Mouse (Mus musculus): Measurements from ENCODE around the gene Hoxa5.

Hoxa5 gene

DNA sequence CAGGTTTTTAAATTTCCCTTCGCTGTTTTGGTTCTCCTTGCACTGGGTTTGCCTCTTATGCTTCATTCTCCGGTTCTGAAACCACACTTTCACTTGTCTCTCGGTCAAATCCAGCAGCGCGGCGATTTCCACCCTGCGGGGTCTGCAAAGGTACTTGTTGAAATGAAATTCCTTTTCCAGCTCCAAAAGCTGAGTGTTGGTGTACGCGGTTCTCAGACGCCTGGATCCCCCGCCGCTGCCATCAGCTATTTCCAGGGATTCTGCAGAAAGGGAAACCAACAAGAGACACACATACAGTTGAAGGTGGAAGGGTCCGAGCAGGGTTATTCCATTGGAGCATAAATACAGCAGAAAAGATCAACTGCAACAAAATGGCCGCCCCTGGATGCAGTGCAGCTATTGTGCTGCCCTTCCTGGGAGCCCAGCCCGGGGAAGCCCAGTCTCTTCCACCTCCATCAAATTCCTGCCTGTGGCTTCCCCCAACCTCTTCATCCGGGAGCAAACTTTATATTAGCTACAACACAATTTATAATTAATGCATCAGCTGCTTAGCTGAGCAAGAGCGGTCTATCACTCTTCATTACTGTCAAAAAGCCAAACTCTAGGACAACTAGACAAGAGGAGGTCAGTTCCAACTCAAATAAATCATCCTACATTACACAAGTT is 40.9 kb downstream of the Hoxa5 start:
- DNase-seq (ENCODE audit: low spot score), result no peak

DNA sequence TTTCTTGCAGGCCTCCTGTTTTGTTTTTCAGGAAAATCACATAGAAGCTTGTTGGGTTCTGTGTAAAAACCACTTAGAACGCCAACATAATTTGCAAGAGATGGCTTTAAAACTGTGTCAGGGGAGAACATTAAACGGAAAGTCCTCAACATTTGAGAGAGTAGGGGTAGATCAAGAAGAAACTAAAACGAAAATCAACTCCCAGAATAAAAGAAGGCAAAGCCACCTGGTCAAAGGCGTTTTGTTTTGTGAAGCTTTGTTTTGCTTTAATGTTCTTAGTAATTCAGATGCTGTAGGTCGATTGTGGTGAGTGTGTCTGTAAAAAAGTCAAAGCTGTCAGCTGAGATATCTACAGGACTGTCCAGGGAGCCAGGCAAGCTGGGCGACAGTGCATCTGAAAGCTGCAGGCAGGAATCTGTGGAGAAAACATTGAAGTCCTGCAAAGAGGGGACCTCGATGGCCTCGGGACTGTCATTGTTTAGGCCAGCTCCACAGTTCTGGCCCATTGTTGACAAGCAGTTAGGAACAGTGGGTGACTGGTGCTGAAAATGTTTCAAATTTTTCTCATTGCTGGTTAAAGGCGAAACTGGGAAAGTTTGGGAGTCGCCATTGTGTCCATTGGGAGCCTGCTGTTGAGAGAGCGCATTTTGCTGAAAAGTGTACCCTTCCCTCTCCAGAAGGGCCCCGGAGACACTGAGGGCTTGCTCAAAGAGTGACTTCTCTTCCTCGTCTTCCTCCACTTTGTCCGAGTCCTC is 41.6 kb downstream of the Hoxa5 start:
- no peak for DNase-seq (ENCODE audit: low spot score)

DNA sequence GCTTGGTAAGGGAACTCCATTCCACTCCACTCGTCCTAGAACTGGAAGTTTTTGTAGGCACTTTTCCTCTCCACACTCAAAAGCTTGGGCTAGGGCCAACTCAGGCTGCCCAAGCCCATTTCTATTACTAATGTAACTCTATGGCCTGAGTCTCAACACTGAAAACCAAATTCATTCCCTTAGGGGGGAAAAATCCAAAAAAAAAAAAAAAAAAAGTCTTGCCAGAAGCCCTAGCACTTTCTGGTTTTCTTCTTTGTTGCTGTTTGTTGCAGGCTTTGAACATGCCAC is 42.4 kb downstream of the Hoxa5 start:
- no peak for DNase-seq (ENCODE audit: low spot score)

DNA sequence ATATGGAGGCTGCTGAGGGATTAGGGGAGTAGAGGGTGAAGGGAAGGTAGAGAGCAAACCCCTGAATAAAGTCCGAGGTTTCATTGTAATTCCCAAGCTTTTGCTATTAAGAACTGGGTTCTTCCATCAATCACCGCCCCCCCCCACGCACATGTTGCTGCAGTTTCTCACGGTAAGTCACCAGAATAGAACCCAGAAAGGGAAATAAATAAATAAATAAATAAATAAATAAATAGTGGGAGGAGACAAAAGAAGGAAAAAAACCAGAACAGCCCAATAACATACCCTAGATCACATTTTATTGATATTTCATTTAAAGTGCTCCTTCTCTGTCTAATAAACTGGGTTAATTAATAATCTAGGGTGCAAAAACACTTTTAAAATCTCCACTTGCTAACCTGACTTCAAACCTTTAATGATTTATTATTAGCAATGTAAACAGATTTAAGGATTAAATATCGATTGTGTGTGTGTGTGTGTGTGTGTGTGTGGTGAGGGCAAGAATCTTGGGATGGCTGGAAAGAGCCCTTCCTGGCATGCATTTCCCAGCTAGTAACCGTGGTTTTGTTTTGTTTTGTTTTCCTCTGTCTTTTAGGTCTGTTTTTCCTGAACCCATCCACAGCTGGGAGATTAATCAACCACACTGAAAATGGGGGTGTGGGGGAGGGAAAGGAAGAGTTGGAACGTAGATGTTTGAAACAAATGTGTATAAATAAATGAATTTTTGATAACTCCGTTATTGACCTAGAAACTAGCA is 42.9 kb downstream of the Hoxa5 start:
- no peak for DNase-seq (ENCODE audit: low spot score)

DNA sequence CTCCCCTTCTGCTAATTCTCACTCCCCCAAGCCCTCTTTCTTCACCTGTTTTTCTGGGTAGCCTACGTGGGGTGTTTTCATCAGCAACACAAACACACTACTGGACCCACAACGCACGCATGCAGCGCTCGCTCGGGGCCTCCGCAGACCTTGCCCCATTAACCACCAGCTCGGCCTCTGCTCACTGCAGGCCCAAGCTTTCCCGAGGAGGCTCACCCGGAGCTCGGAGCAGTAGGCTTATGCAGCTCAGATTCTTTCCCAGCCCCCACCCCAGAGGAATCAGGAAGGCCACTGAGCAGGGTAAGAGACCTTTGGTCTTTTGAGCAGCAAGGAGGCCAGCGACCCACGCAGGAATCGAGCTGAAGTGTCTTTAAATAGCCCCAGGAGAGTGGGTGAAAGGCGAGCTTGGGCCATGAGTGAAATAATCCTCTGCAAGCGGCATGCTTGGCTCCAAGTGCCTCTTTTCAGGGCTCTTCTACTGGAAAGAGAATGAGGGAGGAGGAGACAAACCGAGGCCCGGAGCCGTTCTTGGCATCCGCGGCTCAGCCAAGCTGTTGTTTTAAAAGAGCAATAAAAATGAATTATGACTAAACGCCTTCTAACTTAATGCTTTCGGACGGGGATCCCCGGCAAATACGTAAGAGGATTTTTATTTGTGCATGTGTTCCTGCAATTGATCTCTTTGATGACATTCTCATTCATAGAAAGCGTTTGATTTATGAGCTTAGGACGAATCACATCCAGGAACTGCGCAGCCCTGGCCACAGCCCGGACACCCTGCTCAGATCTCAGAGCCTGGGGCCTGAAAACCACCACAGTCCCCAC is 43.7 kb downstream of the Hoxa5 start:
- DNase-seq (ENCODE audit: low spot score), result no peak

DNA sequence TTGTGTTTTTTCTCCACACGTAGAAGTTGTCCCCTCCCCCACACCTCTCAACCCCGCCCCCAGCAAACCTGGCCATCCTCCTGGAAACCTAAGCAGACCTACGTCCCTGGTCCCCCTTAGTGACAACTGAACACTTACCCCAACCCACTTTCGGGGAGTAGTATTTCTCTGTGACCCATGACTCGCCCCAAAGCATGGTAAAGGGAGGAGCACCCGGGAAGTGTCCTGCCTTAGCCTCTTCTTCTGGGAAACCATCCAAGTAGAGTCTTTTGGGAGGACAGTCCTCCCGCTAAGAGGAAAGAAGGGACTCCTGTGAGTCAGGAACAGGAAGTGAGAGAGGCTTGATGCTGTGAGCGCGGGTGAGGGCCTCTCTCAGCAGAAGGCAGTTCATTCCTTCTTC is 44.4 kb downstream of the Hoxa5 start:
- DNase-seq (ENCODE audit: low spot score), result no peak

DNA sequence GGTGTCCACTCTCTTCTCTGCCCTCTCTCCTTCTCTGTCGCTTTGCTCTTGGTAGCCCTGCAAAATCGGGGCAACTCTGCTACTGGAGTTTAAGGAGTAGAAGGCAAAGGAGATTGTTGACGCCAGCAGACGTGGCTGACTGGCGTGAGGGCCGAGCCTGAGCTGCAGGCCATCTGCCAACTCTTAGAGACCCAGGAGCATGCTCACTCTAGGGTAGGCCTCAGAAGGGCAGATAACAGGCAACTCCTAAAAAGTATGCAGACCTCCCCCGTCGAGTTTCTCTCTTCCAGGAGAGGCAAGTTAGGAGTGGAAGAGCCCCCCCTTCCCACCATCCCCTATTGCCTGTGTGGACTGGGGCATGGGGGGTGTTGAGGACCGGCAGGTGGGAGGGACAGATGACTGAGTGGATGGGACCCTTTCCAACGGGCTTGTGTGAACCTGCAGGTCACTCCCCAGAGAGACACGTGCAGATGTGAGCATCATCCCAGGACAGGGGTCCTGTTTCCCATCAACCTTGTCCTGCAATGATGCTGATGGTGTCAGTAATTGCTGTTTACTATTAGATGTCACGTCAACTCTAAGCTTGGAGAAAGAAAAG is 45.1 kb downstream of the Hoxa5 start:
- DNase-seq (ENCODE audit: low spot score), result no peak

DNA sequence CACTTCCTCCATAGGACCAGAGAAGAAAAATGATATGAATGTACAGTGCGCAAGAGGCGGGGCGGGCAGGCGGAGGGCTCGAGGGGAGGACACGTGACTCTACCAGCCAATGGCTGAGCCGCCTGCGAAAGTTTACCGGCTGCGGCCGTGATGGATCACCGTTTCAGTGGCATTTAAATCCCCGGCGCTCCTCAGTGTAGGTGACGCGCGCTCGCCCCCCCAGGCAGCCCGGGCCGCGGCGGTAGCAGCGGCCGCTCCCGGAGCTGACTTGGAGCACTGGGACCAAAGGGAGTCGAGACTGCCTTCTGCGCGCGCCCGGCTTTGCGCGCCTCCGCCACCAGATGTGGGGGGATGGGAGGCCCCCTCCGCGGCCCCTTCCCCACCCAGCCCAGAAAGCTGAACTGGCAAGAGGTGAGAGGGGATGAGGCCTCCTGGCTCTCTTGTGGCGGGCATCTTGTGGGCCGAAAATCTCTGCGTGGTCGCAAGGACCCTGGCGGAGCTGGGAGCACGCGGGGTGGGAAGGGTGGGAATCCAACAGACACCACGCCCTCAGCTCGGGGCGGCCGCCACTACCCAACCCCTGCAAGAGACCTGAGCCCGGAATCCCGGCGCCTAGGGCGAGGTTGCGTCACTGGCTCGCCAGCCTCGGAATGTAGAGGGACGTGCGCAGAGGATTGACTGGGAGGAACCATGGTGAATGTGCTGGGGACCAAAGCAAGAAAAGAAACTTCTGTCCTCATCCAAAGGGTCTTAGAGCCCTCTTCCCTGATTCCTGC is 45.9 kb downstream of the Hoxa5 start, which contains the start of gene Hoxa1:
TSS of gene Hoxa1 (minus strand) at position 42 of the 776 bp plus-strand sequence.
- peak; percentile 67 for DNase-seq (ENCODE audit: low spot score)

DNA sequence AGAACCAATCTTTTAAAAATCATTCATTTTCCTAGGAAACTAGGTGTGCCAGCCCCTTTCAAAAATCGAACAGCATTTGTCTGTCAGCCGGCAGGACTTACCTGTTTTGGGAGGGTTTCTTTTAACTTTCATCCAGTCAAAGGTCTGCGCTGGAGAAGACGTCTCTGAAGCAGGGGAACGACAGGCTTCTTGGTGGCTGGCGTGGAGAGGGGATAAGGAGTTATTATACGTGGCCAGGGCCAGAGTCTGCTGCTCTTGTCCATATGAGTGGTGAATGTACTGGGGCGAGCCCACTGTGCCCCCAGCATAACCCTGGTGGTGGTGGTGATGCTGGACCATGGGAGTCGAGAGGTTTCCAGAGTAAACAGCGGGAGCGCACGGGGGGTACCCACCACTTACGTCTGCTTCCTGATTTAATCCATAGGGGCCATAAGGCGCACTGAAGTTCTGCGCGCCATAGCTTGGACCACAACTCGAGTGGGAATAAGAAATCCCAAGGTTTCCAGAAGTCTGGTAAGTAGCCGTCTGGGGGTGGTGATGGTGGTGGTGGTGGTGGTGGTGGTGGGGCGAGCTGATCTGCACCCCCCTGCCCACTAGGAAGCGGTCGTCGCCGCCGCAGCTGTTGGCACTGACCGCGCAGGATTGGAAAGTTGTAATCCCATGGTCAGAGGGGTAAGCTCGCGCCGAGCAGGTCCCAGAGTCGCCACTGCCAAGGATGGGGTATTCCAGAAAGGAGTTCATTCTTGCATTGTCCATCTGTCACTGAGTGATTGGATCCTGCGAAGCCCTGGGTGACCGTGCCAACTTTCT is 46.7 kb downstream of the Hoxa5 start:
- no peak for DNase-seq (ENCODE audit: low spot score)

DNA sequence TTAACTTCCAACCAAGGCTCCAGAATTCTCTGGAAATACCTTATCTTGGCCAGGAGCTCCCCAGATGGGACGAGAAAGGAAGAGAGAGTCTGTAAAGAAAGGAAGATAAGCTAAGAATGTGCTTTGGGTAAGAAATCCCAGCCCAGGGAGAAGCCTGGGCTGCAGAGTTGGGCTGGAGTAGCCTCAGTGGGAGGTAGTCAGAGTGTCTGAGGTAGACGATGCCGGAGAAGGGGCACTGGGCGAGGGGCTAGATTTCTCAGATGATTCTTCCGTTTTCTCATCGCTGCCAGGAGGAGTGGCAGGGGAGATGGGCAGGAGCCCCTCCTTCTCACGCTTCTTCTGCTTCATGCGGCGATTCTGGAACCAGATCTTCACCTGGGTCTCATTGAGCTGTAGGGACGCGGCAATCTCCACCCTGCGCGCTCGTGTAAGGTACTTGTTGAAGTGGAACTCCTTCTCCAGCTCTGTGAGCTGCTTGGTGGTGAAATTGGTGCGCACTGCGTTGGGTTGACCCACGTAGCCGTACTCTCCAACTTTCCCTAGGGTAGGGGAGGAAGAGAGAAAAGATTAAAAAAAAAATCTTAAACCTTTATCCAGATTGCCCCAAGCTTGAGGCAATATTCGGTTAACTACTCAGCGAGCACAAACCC is 47.7 kb downstream of the Hoxa5 start:
- DNase-seq (ENCODE audit: low spot score), result no peak

DNA sequence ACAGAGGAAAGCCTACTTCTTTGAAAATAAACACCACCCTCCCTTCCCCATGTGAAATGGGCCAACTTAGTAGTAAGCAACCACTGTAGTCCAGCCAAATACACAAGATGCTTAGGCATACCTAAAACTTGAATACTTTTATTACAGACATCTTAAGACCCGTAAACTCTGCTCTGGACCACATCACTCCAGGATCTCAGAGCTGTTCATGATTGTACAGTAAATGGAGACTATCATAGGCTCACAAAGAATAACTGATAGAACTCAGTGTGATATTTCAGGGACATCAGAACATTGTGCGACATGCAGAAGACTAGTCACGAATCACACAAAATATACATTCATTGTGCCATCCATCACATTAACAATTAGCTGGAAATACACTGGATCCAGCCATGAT is 48.9 kb downstream of the Hoxa5 start:
- no peak for DNase-seq (ENCODE audit: low spot score)

DNA sequence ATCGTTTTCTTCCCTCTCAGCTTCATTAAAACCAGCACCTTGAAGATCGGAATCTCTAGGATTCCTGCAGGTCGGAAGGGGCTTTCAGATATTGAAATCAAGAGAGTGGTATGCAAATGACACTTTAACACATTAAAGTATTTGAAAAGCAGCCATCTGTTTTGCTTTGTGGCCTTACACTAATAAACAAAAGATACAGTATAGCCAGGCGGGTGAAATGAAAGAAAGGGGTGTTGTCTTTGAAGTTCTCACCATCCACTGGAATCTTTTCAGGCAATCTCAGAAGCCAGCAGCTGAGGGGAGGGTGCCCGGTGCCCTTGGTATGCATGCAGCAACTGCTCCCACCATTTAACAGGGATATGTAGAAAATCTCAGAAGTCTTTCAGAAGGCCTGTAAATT is 50.3 kb downstream of the Hoxa5 start:
- DNase-seq (ENCODE audit: low spot score), result no peak

DNA sequence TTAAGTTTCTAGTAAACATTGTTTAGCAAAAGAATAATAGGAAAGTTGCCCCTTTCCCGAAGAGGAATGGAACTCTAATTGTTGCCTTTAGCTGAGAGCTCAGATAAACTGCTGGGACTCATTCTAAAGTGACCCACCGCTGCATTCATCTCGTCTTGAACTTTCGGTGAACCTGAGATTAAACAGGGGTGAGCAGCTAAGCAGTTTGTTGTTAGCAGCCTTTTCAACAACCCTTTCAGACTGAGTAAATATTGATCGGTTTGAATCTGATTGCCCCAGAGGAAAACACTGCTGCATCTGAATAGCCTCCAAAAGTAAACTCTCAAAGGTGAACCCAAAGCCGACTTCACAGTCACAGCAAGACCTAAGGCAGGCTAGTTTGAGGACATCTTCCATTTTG is 51.1 kb downstream of the Hoxa5 start:
- no peak for DNase-seq (ENCODE audit: low spot score)

DNA sequence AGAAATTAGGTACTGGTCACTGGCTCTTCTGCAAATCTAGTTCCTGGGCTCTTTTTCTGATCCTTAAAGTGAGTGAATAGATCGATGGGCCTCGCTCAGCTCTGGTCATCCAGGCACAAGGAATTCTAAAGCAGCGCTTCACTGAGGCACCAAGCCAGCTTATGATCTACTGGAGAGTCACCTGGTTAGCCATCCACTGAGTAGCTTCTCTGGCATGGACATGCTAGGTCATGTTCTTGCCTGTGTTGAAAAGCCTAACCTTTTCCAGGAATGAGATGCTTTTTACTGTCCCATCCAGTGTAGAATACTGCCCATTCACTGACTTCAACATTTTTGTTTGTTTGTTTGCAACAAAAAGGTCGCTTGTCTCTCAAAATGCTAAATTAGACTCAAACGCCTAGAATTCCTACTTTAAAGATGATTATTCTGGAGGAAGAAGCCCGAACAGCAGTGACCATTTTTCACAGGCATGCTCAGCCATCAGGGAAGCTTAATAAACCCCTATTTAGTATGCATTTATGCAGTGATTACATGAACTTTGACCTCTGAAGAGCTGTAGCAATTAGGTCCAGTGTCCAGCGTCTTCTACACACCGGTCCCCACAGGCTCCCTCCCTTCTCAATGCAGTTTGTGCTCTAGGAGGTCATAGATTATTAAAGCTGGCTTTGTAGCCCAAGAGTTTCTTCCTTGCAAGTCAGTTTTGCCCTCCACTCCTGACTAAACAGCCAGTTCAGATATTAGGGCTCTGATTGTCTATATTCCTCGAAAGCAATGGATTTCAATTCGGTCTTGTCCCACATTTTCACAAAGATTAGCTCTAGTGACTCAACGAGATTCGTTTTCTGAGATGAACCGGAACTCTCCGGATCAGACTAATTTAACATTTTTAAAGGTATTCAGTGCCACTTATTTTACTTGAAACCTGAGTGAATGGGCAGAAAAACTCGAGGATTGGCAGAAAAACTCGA is 51.9 kb downstream of the Hoxa5 start:
- no peak for DNase-seq (ENCODE audit: low spot score)

Measured in testis, postnatal 14 days (tissue).